Mouse (Mus musculus): ENCODE results near the gene Txlnb.
"Not testable (repeated sequence)": the region's sequence is repeated elsewhere in the genome, so short reads cannot be mapped to it uniquely, and the experiment has no call there.

- not testable (repeated sequence) for TF ChIP-seq CTCF (conservative IDR thresholded peaks at IDR 0.05; ENCODE audit: low read length); POU5F1 (IDR thresholded peaks at IDR 0.05; ENCODE audit: borderline replicate concordance, low read length)
Observed at GRCm38 (mm10) chr10:17776684-17777083, 19.3 kb upstream of the Txlnb start.
